Mouse (Mus musculus): ENCODE measurements around the gene Vwf.

DNA sequence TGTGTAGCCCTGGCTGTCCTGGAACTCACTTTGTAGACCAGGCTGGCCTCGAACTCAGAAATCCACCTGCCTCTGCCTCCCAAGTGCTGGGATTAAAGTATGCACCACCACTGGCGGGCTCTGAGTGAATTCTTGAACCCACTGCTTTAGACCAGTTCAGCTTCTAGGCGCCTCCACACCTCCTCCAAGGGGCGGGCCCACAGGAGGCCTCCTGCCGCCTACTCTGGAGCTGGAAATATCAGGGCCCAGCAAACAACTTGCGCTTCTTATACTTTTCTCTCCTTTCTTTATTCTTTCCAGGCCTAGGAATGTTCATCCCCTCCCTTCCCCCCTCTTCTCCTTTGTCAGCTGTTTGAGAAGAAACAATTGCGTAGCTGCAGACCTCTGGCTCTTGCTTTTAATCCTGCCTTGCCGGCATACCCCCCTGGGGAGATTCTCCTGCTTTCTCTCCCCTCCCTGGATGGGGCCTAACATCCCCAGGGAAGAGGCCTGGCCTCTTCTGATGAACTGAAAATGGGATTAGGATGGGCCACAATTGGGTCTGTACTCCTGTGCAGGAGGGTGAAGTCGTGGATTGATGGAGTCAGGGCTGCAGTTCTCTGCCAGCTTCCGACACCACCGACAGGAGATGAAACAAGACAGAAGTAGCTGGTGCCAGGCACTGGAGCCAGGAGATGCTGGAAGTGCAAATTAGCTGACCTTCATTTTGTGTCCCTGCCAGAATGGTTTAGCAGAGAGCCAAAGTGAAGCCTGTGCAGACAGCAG lies 31.5 kb downstream of the Vwf start:
- TF ChIP-seq CTCF (IDR thresholded peaks at IDR 0.05; ENCODE audit: low read depth, low read length) (no peak), TAL1 (conservative IDR thresholded peaks at IDR 0.05; ENCODE audit: low read depth, low read length) (no peak), GATA1 (IDR thresholded peaks at IDR 0.05; ENCODE audit: borderline replicate concordance, low read length) (no peak), POLR2AphosphoS5 (IDR thresholded peaks at IDR 0.05; ENCODE audit: insufficient replicate concordance, low read depth, low read length) (no peak)
